Mouse (Mus musculus) kidney, adult 2 months (tissue): ENCODE measurements around the gene Parp9.

Experiments used
- CTCF ChIP-seq: fragments of 200-500 bp; conservative IDR thresholded peaks from 2 replicates; pipeline ENCODE4 v1.5.1; 2011; ENCODE audit warnings: low read depth, mild to moderate bottlenecking, control low read depth, low read length, moderate library complexity, mixed read lengths; ENCODE audit not compliant: insufficient read depth, insufficient read length
- POLR2A ChIP-seq: fragments of 200-500 bp; IDR thresholded peaks from one replicate; pipeline ENCODE4 v1.6.1; 2011; ENCODE audit warnings: low read depth, low read length, control low read depth

DNA sequence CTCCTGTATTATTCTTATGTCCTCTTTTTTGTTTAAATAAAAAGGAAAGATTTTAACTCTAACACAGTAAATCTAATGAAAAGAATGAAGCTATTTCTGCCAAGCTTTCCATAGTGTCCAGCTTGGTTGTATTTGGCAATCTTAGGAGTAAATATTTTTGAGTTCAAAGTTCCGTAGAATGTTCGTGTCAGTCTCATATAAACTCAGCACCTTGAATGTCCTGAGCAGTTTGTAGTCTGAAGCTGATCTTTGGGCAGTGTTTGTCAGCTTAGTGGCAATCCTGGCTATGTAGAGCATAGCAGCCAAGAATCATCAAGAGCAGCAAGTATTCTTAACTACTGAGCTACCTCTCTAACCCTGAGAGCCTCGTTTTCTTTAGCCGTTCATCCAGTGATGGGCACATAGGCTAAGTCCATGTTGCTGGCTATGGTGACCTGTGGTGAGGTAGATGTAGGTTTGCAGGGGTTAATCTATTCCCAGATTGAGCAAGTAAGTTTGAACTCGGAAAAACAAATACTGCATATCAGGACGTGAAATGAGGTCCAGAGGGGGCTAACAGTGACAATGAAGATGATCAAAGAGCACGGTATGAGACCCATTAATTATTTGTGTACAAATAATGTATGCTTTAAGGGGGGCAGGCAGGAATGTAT is 14.6 kb upstream of the Parp9 start:
- TF ChIP-seq CTCF (no peak), POLR2A (no peak)
